Mouse (Mus musculus) lung, adult 2 months (tissue): ENCODE measurements around the gene Ranbp17. TPM values are rescaled to one million over a fixed set of nuclear protein-coding genes. Genes with fewer than 3 reads are reported as not detected.

ENCODE experiments used
- DNase-seq: peaks from one replicate; pipeline ENCODE4 v3.0.0; 2022
- H3K4me1 ChIP-seq: fragments of 200-500 bp; 2 replicates; pipeline ENCODE4 v1.6.1; 2011; ENCODE audit warnings: low read length; ENCODE audit not compliant: control insufficient read depth, insufficient read depth
- H3K4me3 ChIP-seq: fragments of 200-500 bp; replicated peaks from 2 replicates; pipeline ENCODE3; 2011; ENCODE audit warnings: low read depth, mild to moderate bottlenecking, control low read depth, low read length; ENCODE audit errors: extremely low read depth
- CTCF ChIP-seq: fragments of 200-500 bp; IDR thresholded peaks from 2 replicates; pipeline ENCODE4 v1.5.1; 2011; ENCODE audit warnings: mild to moderate bottlenecking, low read length, control low read depth; ENCODE audit not compliant: insufficient read depth
- POLR2A ChIP-seq: fragments of 200-500 bp; IDR thresholded peaks from 2 replicates; pipeline ENCODE4 v1.6.1; 2011; ENCODE audit warnings: low read depth, mild to moderate bottlenecking, control low read depth, low read length, borderline replicate concordance; ENCODE audit errors: extremely low read depth
- WGBS: fragments of 180-500 bp; shearing (Covaris S2); methylation state at CpG from one replicate; pipeline ENCODE4 v1.1.7; 2018; 5-methylcytosine and 5-hydroxymethylcytosine counted together
- polyA plus RNA-seq: library from polyadenylated mRNA; depleted of rRNA; stranded (reverse); fragments of >200 nt; gene quantifications from 2 replicates; pipeline ENCODE4 v1.2.3, GENCODE M21; 2012

The Ranbp17 gene
- polyA plus RNA-seq, 1 experiment = 0.70 TPM

GRCm38 (mm10) chr11:33198351-33199116 lies 315.0 kb downstream of the Ranbp17 start:
- TF ChIP-seq POLR2A (no peak), CTCF (no peak)
- Histone ChIP-seq H3K4me3 (no peak overlapping the region), H3K4me1 (no peaks in the 10 kb centered on the region)
- DNase-seq = no peak
- WGBS = 41% methylated on average over 22 of the region's 22 CpGs

- no peaks in the 10 kb centered on the region for H3K4me1 ChIP-seq
- 44% methylated on average over 15 of the region's 15 CpGs for WGBS
- no peak for DNase-seq
- H3K4me3 ChIP-seq = no peak overlapping the region
- no peak for TF ChIP-seq CTCF
- TF ChIP-seq POLR2A = no peak
Measured at GRCm38 (mm10) chr11:33197673-33198072, 315.9 kb downstream of the Ranbp17 start.

- no peak for DNase-seq
Measured at GRCm38 (mm10) chr11:33197133-33197514, 316.4 kb downstream of the Ranbp17 start.

GRCm38 (mm10) chr11:33196447-33197132 lies 317.0 kb downstream of the Ranbp17 start:
- DNase-seq = no peak
- H3K4me1 ChIP-seq = no peaks in the 10 kb centered on the region
- TF ChIP-seq POLR2A (no peak), CTCF (no peak)
- 19% methylated on average over 24 of the region's 24 CpGs for WGBS
- no peak overlapping the region for H3K4me3 ChIP-seq

More at GRCm38 (mm10) chr11:33197133-33197514, 316.4 kb downstream of the Ranbp17 start:
- Histone ChIP-seq H3K4me3 (no peak overlapping the region), H3K4me1 (no peaks in the 10 kb centered on the region)
- 46% methylated on average over 13 of the region's 13 CpGs for WGBS
- TF ChIP-seq CTCF (no peak), POLR2A (no peak)

GRCm38 (mm10) chr11:33195531-33196446 lies 317.8 kb downstream of the Ranbp17 start:
- TF ChIP-seq POLR2A = no peak
- no peak for TF ChIP-seq CTCF
- DNase-seq = no peak
- 13% methylated on average over 25 of the region's 25 CpGs for WGBS

GRCm38 (mm10) chr11:33195061-33195460 lies 318.5 kb downstream of the Ranbp17 start:
- Histone ChIP-seq H3K4me1 (no peaks in the 10 kb centered on the region), H3K4me3 (no peak overlapping the region)
- TF ChIP-seq POLR2A (no peak), CTCF (no peak)
- no peak for DNase-seq
- 53% methylated on average over 7 of the region's 7 CpGs for WGBS

More at GRCm38 (mm10) chr11:33195531-33196446, 317.8 kb downstream of the Ranbp17 start:
- Histone ChIP-seq H3K4me1 (no peaks in the 10 kb centered on the region), H3K4me3 (no peak overlapping the region)

GRCm38 (mm10) chr11:33193695-33194094 lies 319.9 kb downstream of the Ranbp17 start:
- no peaks in the 10 kb centered on the region for H3K4me1 ChIP-seq
- 12% methylated on average over 12 of the region's 12 CpGs for WGBS

GRCm38 (mm10) chr11:33181804-33182203 lies 331.7 kb downstream of the Ranbp17 start:
- TF ChIP-seq CTCF (no peak), POLR2A (no peak)
- WGBS = 89% methylated on average over 3 of the region's 3 CpGs
- H3K4me1 ChIP-seq = no peaks in the 10 kb centered on the region
- H3K4me3 ChIP-seq = no peak overlapping the region
- no peak for DNase-seq

More at GRCm38 (mm10) chr11:33193695-33194094, 319.9 kb downstream of the Ranbp17 start:
- TF ChIP-seq POLR2A (no peak), CTCF (no peak)
- DNase-seq = no peak
- H3K4me3 ChIP-seq = no peak overlapping the region

- DNase-seq = no peak
- 18% methylated on average over 18 of the region's 18 CpGs for WGBS
- Histone ChIP-seq H3K4me1 (no peaks in the 10 kb centered on the region), H3K4me3 (no peak overlapping the region)
- TF ChIP-seq CTCF (no peak), POLR2A (no peak)
Measured at GRCm38 (mm10) chr11:33180701-33181116, 332.8 kb downstream of the Ranbp17 start.

- 69% methylated on average over 1 of the region's 1 CpGs for WGBS
- TF ChIP-seq CTCF (no peak), POLR2A (no peak)
- DNase-seq = no peak
- no peak overlapping the region for H3K4me3 ChIP-seq
- no peaks in the 10 kb centered on the region for H3K4me1 ChIP-seq
Measured at GRCm38 (mm10) chr11:33179802-33180201, 333.7 kb downstream of the Ranbp17 start.
